Mouse (Mus musculus): ENCODE results near the gene Polh. TPM values are rescaled to one million over a fixed set of nuclear protein-coding genes. Genes with fewer than 3 reads are reported as not detected.

Gene Polh
- polyA plus RNA-seq, 1 experiment, result 0.35 TPM

DNA sequence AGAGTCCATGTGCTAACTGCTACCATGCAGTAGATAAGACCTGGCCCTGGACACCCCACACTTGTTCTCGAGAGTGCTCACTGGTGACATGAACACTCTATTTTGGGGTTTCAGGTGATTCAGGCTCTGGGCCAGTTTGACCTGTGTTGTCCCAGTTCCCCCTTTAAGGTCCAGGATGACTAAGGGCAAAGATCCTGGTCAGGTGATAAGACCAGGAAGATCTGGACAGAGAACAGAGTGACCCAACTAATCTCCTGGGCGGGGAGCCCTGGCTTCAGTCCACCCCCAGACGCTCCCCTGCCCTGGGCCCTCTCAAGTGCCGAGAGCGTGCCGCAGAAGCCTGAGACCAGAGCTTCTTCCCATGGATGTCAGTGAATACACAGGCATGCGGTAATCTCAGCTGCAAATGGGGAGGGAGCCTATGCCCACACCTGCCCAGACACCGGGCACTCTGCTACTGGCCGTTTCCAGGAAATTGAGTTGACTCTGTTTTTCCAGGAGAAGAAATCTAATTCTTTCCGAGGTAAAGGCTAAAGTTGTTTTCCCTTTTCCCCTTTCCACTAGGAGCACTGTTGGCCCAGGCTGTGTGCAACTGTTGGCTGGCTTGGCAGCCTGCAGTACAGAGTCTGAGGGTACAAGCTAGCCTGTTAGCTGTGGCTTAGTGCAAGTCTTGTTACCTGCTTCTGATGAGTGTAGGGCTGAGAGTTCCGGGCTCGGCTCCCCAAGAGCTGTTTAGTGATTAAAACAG is 78.3 kb downstream of the Polh start:
- H3K27me3 ChIP-seq (replicated peaks), result no peaks in the 10 kb centered on the region
- TF ChIP-seq FLI1 (IDR thresholded peaks at IDR 0.05; ENCODE audit: low read length) (no peak), GATA1 (IDR thresholded peaks at IDR 0.05; ENCODE audit: borderline replicate concordance, low read length) (no peak)
- H3K9me3 ChIP-seq, result no peaks in the 10 kb centered on the region
- peaks cover 90% of the 10 kb centered on the region for H3K36me3 ChIP-seq (replicated peaks; ENCODE audit: low read length)
- no peak overlapping the region for H3K4me3 ChIP-seq (replicated peaks)
- peaks cover under 1% of the 10 kb centered on the region; the same call in 1 of the 2 replicates for H3K4me1 ChIP-seq

DNA sequence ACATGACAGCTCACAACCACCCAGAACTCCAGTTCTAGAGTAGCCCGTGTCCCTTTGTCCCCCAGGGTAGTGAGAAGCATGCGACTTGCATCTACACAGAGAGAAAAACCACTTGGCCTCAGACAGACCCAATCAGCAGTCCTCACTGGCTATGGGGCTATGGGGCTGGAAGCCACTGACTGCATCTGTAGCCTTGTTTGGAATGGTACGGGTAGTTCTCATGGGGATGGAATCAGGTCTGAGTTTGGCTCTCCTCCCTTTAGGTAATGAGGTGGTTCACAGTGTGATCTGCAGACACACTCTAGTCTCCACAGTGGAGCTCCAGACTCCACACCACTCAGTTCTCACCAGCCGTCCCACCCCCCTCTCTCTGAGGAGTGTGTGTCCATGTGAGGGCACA is 79.2 kb downstream of the Polh start:
- no peak for TF ChIP-seq GATA1 (IDR thresholded peaks at IDR 0.05; ENCODE audit: borderline replicate concordance, low read length)
- TF ChIP-seq FLI1 (IDR thresholded peaks at IDR 0.05; ENCODE audit: low read length), result no peak
- Histone ChIP-seq H3K4me1 (no peaks in the 10 kb centered on the region), H3K9me3 (no peaks in the 10 kb centered on the region), H3K36me3 (replicated peaks; ENCODE audit: low read length) (peaks cover 90% of the 10 kb centered on the region), H3K27me3 (replicated peaks) (no peaks in the 10 kb centered on the region), H3K4me3 (replicated peaks) (no peak overlapping the region)

DNA sequence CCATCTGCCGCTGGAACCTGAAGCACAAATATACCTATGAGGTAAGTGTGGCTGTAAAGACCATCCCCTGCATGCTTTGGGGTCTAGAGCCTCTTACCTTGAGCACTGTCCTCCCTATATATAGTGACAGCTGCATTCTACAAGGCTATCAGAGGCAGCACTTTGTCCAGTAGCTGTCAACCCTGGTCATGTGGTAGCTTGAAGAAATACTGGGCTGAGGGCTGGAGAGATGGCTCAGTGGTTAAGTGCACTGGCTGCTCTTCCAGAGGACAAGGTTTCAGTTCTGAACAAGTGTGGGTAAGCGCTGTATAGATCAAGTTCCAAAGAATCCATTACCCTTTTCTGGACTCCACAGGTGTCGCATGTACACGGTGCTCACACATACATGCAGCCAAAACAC is 79.7 kb downstream of the Polh start:
- no peaks in the 10 kb centered on the region for H3K4me1 ChIP-seq
- H3K36me3 ChIP-seq (replicated peaks; ENCODE audit: low read length), result peaks cover 90% of the 10 kb centered on the region
- H3K9me3 ChIP-seq, result no peaks in the 10 kb centered on the region
- no peak overlapping the region for H3K4me3 ChIP-seq (replicated peaks)
- TF ChIP-seq GATA1 (IDR thresholded peaks at IDR 0.05; ENCODE audit: borderline replicate concordance, low read length) (no peak), FLI1 (IDR thresholded peaks at IDR 0.05; ENCODE audit: low read length) (no peak)
- no peaks in the 10 kb centered on the region for H3K27me3 ChIP-seq (replicated peaks)

Other genes starting within 250 kb of the Polh start
- 48.1 and 103 TPM in 2 replicates for gene Vegfa, start 170.3 kb downstream of the Polh start, polyA plus RNA-seq (2012; ENCODE audit: insufficient read depth, low replicate concordance)
- gene Mrps18a, start 91.7 kb downstream of the Polh start, polyA plus RNA-seq (2012; ENCODE audit: insufficient read depth, low replicate concordance), result 33.8 and 77.2 TPM in 2 replicates
- not detected in 2 replicates for gene Rsph9, start 58.4 kb downstream of the Polh start, polyA plus RNA-seq (2012; ENCODE audit: insufficient read depth, low replicate concordance)
- 8.8 and 18.5 TPM in 2 replicates for gene Mad2l1bp, start 49.1 kb downstream of the Polh start, polyA plus RNA-seq (2012; ENCODE audit: insufficient read depth, low replicate concordance)
- gene Gtpbp2, start 41.6 kb downstream of the Polh start, polyA plus RNA-seq (2012; ENCODE audit: insufficient read depth, low replicate concordance), result 65.9 and 69.9 TPM in 2 replicates
- gene Xpo5, start 137 bp upstream of the Polh start, polyA plus RNA-seq (2012; ENCODE audit: insufficient read depth, low replicate concordance), result 2.1 and 4.5 TPM in 2 replicates
- 10.9 TPM in 1 of 2 replicates, not detected in the other for gene Polr1c, start 45.4 kb upstream of the Polh start, polyA plus RNA-seq (2012; ENCODE audit: insufficient read depth, low replicate concordance)
- gene Yipf3, start 45.4 kb upstream of the Polh start, polyA plus RNA-seq (2012; ENCODE audit: insufficient read depth, low replicate concordance), result 213 and 264 TPM in 2 replicates
- 3.6 and 5.3 TPM in 2 replicates for gene Lrrc73, start 50.9 kb upstream of the Polh start, polyA plus RNA-seq (2012; ENCODE audit: insufficient read depth, low replicate concordance)
- gene Tjap1, start 80.4 kb upstream of the Polh start, polyA plus RNA-seq (2012; ENCODE audit: insufficient read depth, low replicate concordance), result 42.7 and 59.0 TPM in 2 replicates
- not detected in 2 replicates for gene Dlk2, start 94.8 kb upstream of the Polh start, polyA plus RNA-seq (2012; ENCODE audit: insufficient read depth, low replicate concordance)
- gene Abcc10, start 125.7 kb upstream of the Polh start, polyA plus RNA-seq (2012; ENCODE audit: insufficient read depth, low replicate concordance), result 6.4 and 13.4 TPM in 2 replicates
- gene Zfp318, start 181.1 kb upstream of the Polh start, polyA plus RNA-seq (2012; ENCODE audit: insufficient read depth, low replicate concordance), result 0.84 and 1.2 TPM in 2 replicates
- not detected in 2 replicates for gene Crip3, start 226.3 kb upstream of the Polh start, polyA plus RNA-seq (2012; ENCODE audit: insufficient read depth, low replicate concordance)
- not detected in 2 replicates for gene Slc22a7, start 235.8 kb upstream of the Polh start, polyA plus RNA-seq (2012; ENCODE audit: insufficient read depth, low replicate concordance)